Mouse (Mus musculus): ENCODE measurements around the gene 1700092M07Rik.

Gene 1700092M07Rik

GRCm38 (mm10) chr19:8740603-8741002 lies at the start of gene 1700092M07Rik:
Gene 1700092M07Rik (plus strand): TSS chr19:8740718.
- no peak for DNase-seq

DNA sequence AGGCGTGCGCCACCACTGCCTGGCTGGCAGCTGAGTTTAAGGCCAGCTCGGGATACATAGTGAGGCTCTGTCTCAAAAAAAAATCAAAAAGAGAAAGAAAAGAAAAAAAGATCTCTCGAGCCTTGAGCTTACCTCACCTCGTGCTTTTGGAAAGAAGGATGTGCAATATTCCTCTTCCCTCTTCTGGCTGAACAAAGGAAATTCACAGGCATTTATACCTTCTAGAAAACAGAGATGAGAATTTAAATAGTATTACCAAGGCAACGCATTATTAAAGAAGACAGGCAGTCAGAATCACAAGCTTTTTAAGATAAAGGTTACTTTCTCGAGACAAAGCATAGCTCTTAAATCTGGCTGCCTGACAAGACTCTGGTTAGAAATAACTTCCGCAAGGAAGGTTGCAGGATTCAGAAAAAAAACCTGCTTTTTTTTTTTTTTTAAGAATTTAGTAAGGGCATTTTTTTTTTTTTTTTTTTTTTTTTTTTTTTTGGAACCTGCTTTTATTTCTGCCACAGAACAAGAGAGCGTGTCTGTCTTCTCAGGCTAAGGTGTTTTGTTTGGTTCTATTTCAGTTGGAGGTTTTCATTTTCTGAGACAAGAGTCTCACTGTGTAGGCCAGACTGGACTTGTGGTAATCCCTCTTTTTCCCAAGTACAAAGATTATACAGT lies 48.5 kb upstream of the 1700092M07Rik start:
- no peak for DNase-seq

DNA sequence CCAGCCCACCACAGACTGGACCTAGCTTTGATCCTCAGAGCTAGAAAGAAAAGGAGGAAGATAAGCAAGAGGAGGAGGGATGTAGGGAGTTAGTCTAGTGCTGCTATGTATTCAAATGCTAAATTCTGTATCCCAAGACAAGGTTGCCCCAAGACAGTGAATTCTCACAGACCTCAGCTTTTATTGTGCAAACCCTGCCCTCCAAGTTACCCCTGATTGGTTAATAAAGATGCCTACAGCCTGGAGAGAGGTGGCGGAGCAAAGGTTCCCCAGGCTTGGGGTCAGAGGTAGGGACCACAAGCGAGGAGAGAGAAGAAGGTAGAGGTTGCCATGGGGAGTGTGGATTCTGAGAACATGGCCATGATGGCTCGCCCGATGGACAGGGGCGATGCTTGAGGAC lies 47.8 kb upstream of the 1700092M07Rik start:
- DNase-seq = no peak

DNA sequence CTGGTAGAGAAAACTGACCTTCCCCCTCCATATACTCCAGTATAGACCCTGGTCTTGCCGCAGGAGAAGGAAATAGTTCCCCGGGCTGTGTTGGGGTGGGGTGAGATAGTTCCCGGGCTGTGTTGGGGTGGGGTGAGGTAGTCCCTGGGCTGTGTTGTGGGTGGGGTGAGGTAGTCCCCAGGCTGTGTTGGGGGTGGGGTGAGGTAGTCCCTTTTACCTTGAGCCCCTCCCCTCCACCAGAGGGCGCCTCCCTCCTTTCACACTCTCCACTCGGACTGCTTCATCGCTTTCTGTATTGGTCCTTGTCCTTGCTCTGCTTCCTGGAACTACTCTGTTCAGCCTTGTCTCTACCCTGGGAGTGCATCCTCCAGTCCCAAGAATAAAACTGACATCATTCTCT lies 45.2 kb upstream of the 1700092M07Rik start:
- peak; percentile 23 for DNase-seq

GRCm38 (mm10) chr19:8699652-8700051 lies 40.9 kb upstream of the 1700092M07Rik start:
- no peak for DNase-seq

GRCm38 (mm10) chr19:8702458-8702857 lies 38.1 kb upstream of the 1700092M07Rik start:
- no peak for DNase-seq

DNA sequence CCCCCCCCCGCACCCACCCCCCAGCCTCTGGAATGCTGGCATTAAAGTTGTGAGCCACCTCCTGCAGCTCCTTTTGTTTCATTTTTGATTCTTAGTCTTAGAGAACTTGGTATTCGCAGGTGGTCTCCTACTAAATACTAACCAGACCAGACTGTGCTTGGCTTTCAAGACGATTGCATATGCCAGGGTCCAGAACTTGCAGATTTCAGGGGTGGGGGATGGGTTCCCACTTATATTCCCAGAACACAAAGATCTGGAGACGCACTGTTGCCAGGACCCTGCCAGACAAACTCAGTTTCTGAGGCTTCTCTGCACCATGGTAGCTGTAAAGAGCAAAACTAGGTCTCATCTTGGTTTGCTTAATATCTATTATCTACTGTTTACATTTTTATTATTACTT lies 36.9 kb upstream of the 1700092M07Rik start:
- DNase-seq = no peak

GRCm38 (mm10) chr19:8705026-8705708 lies 35.4 kb upstream of the 1700092M07Rik start:
- DNase-seq = no peak

- no peak for DNase-seq
These were observed 34.3 kb upstream of the 1700092M07Rik start for GRCm38 (mm10) chr19:8706132-8706667.

GRCm38 (mm10) chr19:8706930-8707329 lies 33.6 kb upstream of the 1700092M07Rik start:
- no peak for DNase-seq

- no peak for DNase-seq
These were observed 31.6 kb upstream of the 1700092M07Rik start for GRCm38 (mm10) chr19:8708954-8709353.

- DNase-seq = no peak
These were observed 30.5 kb upstream of the 1700092M07Rik start for GRCm38 (mm10) chr19:8710057-8710456.

GRCm38 (mm10) chr19:8711506-8711905 lies 29.0 kb upstream of the 1700092M07Rik start:
- DNase-seq = no peak

- no peak for DNase-seq
These were observed 28.3 kb upstream of the 1700092M07Rik start for GRCm38 (mm10) chr19:8711949-8712869.

DNA sequence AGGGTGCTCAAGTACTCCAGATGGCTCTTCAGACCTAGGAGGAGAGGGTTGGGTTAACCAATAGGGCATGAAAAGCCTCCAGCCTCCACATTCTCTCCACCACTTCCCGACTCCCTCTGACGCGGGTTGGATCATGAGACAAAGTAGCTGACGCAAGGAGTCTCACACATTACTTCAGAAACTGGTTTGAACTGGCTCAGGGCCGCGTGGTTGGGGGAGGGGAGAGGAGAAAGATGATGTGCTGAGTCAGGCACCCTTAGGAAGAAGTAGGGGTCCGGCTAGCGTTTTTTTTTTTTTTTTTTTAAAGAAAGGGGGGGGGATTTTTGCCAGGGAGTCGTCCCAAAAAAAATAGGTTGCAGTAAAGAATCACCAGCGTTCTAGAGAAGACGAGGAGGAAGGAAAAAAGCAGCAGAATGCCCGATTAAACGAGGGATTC lies 27.6 kb upstream of the 1700092M07Rik start:
- peak; percentile 88 for DNase-seq

DNA sequence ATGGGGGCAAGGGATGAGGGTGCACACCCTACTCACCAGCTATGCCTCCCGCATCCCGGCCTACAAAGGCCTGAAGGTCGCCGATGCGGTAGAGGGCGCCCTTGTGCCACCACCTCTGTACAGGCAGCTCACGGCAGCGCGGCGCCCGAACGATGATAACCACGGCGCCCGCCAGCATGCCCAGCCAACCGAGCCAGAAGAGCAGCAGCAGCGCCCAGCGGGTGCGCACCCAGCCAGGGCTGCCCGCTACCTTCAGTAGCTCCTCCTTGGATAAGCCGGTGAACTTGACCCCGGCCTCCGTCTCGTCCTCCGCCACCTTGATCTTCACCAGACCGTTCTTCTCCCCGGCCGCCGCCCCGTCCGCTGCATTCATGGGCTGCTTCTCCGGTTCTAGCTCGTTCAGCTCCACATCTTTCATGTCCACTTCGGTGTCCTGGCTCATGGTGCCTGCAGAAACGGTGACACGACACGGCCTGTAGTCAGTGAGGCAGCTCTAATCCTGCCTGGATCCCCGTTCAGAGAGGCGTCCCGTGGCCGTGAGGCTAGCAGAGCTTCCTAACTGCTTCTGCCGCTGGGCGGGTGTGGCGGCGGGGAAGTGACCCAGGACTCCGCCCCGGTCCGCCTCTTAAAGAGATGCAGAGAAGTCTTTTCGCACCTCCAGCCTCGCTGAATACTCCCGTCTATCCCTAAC lies 27.1 kb upstream of the 1700092M07Rik start:
- peak; percentile 93 for DNase-seq

DNA sequence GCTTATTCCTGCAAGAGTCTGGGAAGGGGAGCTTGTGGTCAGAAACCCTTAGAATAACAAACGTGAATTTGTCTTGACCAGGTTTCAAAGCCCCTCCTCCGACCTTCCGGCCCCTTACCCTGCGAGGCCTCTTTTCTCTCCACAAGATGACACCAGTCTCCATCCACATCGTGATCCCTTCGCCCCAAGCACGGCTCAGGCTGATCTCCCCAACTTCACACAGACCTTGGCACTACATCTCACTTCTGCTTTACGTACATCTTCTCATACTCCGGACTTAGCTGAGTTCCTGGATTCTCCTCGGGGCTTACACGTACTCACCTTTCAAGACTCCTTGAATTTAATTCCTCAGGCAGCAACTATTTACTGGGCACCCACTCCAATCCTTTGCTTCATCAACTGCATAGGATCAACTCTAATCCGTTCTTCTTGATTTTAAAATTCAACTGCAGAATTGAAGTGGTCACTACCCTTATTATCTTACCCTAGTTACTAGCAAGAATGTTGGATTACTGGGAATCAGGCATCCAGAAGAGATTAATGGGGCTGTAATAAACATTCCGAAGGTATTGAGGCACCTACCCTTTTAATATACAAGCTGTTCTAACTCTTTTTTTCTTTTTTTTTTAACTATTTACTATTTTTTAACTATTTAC lies 26.4 kb upstream of the 1700092M07Rik start:
- no peak for DNase-seq

DNA sequence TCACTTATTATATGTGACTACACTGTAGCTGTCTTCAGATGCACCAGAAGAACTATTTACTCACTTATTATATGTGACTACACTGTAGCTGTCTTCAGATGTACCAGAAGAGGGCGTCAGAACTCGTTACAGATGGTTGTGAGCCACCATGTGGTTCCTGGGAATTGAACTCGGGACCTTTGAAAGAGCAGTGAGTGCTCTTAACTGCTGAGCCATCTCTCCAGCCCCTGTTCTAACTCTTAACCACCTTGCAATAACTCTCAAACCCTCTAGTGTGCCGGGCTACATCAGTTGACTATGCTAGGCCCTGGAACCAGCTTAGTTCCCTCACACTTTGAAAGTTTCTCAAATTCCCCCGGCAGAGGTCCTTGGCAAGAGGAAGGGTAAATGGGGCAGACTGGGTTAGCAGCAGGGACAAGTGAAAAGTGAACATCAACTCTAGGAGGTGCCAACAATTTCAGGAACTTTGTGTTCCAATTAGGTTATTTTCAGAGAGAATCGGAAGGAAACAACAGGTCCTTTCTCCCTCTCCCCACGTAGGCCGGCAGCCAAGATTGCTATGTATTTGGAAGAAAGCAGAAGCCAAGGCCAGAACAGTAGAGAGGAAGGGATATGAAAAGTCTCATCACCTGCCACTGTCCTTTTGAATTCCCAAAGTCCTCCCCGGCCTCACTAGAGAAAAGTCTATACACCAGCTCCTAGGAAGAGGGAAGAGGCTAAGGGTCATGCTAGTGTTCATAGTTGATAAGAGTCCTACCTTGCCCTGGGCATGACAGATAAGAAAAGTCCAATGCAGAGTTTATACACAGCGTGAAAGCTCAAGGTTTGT lies 25.7 kb upstream of the 1700092M07Rik start:
- no peak for DNase-seq

- no peak for DNase-seq
These were observed 24.4 kb upstream of the 1700092M07Rik start for GRCm38 (mm10) chr19:8715868-8716766.

Data from retina, postnatal 1 day (tissue).